Mouse (Mus musculus) erythroblast, embryonic 14.5 days (primary cell): ENCODE measurements around the gene Zbtb40.

Source experiments
- GATA1 ChIP-seq: IDR thresholded peaks from 2 replicates; pipeline ENCODE4 v1.6.1; 2012; ENCODE audit warnings: low read length, inconsistent platforms, mixed read lengths
- TAL1 ChIP-seq: IDR thresholded peaks from 3 replicates; pipeline ENCODE4 v1.6.1; 2012; ENCODE audit warnings: low read length, inconsistent platforms, mixed read lengths

- no peak for TF ChIP-seq TAL1
- TF ChIP-seq GATA1, result no peak
Measured at GRCm38 (mm10) chr4:136934746-136935613, 113.6 kb downstream of the Zbtb40 start.
